Mouse (Mus musculus): ENCODE results near the gene Tmem230.
"Not testable (repeated sequence)": the region's sequence is repeated elsewhere in the genome, so short reads cannot be mapped to it uniquely, and the experiment has no call there.

Tmem230 gene

GRCm38 (mm10) chr2:132272694-132273389 lies 25.2 kb upstream of the Tmem230 start:
- DNase-seq, result no peak

- DNase-seq, result no peak
Observed at GRCm38 (mm10) chr2:132270331-132270951, 22.8 kb upstream of the Tmem230 start.

- peak; percentile 22 to 27 for DNase-seq
Observed at GRCm38 (mm10) chr2:132269217-132269616, 21.6 kb upstream of the Tmem230 start.

GRCm38 (mm10) chr2:132266086-132266485 lies 18.5 kb upstream of the Tmem230 start:
- no peak for DNase-seq

- no peak for DNase-seq
Observed at GRCm38 (mm10) chr2:132265196-132265595, 17.6 kb upstream of the Tmem230 start.

- no peak for DNase-seq
Observed at GRCm38 (mm10) chr2:132264266-132264710, 16.7 kb upstream of the Tmem230 start.

GRCm38 (mm10) chr2:132263421-132264265 lies 16.0 kb upstream of the Tmem230 start:
- peak; percentile 23 to 51 for DNase-seq

- peak; percentile 99 for DNase-seq
Observed at GRCm38 (mm10) chr2:132262879-132263398, 15.3 kb upstream of the Tmem230 start, which contains the start of gene Cds2. Gene Cds2 (plus strand): TSS chr2:132263148.

GRCm38 (mm10) chr2:132262175-132262574 lies 14.6 kb upstream of the Tmem230 start:
- DNase-seq, result no peak

- no peak for DNase-seq
Observed at GRCm38 (mm10) chr2:132260601-132261000, 13.0 kb upstream of the Tmem230 start.

- DNase-seq, result no peak
Observed at GRCm38 (mm10) chr2:132257350-132258068, 9.9 kb upstream of the Tmem230 start.

GRCm38 (mm10) chr2:132253603-132254002 lies 6.0 kb upstream of the Tmem230 start:
- DNase-seq, result no peak

- peak; percentile 94 to 95 for DNase-seq
Observed at GRCm38 (mm10) chr2:132252542-132253528, 5.2 kb upstream of the Tmem230 start, which contains the start of gene Pcna. Gene Pcna (minus strand): TSS chr2:132253314.

GRCm38 (mm10) chr2:132251911-132252310 lies 4.3 kb upstream of the Tmem230 start:
- no peak for DNase-seq

- DNase-seq, result no peak
Observed at GRCm38 (mm10) chr2:132243370-132243769, 4.2 kb downstream of the Tmem230 start.

GRCm38 (mm10) chr2:132240457-132240856 lies 7.2 kb downstream of the Tmem230 start:
- peak in 1 of 2 experiments; percentile 53 for DNase-seq

GRCm38 (mm10) chr2:132239434-132239833 lies 8.2 kb downstream of the Tmem230 start:
- DNase-seq, result not testable (repeated sequence)

GRCm38 (mm10) chr2:132235975-132236374 lies 11.6 kb downstream of the Tmem230 start:
- no peak for DNase-seq

- DNase-seq, result no peak
Observed at GRCm38 (mm10) chr2:132235291-132235690, 12.3 kb downstream of the Tmem230 start.

GRCm38 (mm10) chr2:132233985-132234765 lies 13.4 kb downstream of the Tmem230 start:
- no peak for DNase-seq
